Mouse (Mus musculus): ENCODE results near the gene Rab4b. TPM values are rescaled to one million over a fixed set of nuclear protein-coding genes. Genes with fewer than 3 reads are reported as not detected.
A peak's percentile ranks its signal among the peaks of the same experiment; 100 is the strongest.

The Rab4b gene
- polyA plus RNA-seq, 1 experiment from 2014 or later = 53.5 TPM

GRCm38 (mm10) chr7:27128946-27129345 lies 49.8 kb downstream of the Rab4b start:
- no peak overlapping the region for H3K9ac ChIP-seq
- WGBS = 51% methylated on average over 13 of the region's 13 CpGs

GRCm38 (mm10) chr7:27128162-27128561 lies 50.5 kb downstream of the Rab4b start:
- Histone ChIP-seq H3K4me2 (no peak overlapping the region), H3K36me3 (no peaks in the 10 kb centered on the region), H3K27ac (ENCODE audit: poor library complexity, severe bottlenecking) (no peak overlapping the region), H3K4me3 (no peak overlapping the region), H3K9me3 (replicated peaks) (no peaks in the 10 kb centered on the region), H3K27me3 (replicated peaks) (no peaks in the 10 kb centered on the region), H3K9ac (no peak overlapping the region), H3K4me1 (replicated peaks) (0 out of 2 replicates have a peak, but pooled peaks cover 3% of the 10 kb centered on the region)
- WGBS = 52% methylated on average over 3 of the region's 3 CpGs
- ATAC-seq (ENCODE audit: insufficient number of reproducible peaks, low FRiP score) = no peak

More at GRCm38 (mm10) chr7:27128946-27129345, 49.8 kb downstream of the Rab4b start:
- Histone ChIP-seq H3K27ac (ENCODE audit: poor library complexity, severe bottlenecking) (no peak overlapping the region), H3K4me3 (no peak overlapping the region), H3K27me3 (replicated peaks) (no peaks in the 10 kb centered on the region), H3K4me2 (no peak overlapping the region), H3K9me3 (replicated peaks) (no peaks in the 10 kb centered on the region), H3K36me3 (no peaks in the 10 kb centered on the region), H3K4me1 (replicated peaks) (0 out of 2 replicates have a peak, but pooled peaks cover 4% of the 10 kb centered on the region)
- ATAC-seq (ENCODE audit: insufficient number of reproducible peaks, low FRiP score) = no peak

- Histone ChIP-seq H3K9me3 (replicated peaks) (no peaks in the 10 kb centered on the region), H3K4me3 (no peak overlapping the region), H3K27ac (ENCODE audit: poor library complexity, severe bottlenecking) (no peak overlapping the region), H3K9ac (no peak overlapping the region), H3K36me3 (no peaks in the 10 kb centered on the region), H3K4me2 (no peak overlapping the region), H3K27me3 (replicated peaks) (no peaks in the 10 kb centered on the region), H3K4me1 (replicated peaks) (no peaks in the 10 kb centered on the region)
- 74% methylated on average over 4 of the region's 4 CpGs for WGBS
- no peak for ATAC-seq (ENCODE audit: insufficient number of reproducible peaks, low FRiP score)
These were observed 53.7 kb downstream of the Rab4b start for GRCm38 (mm10) chr7:27124969-27125368.

- Histone ChIP-seq H3K27me3 (replicated peaks) (no peaks in the 10 kb centered on the region), H3K4me1 (replicated peaks) (no peaks in the 10 kb centered on the region), H3K4me3 (no peak overlapping the region), H3K27ac (ENCODE audit: poor library complexity, severe bottlenecking) (no peak overlapping the region), H3K4me2 (no peak overlapping the region), H3K9me3 (replicated peaks) (no peaks in the 10 kb centered on the region), H3K9ac (no peak overlapping the region), H3K36me3 (no peaks in the 10 kb centered on the region)
- WGBS = 54% methylated on average over 5 of the region's 5 CpGs
- no peak for ATAC-seq (ENCODE audit: insufficient number of reproducible peaks, low FRiP score)
These were observed 54.3 kb downstream of the Rab4b start for GRCm38 (mm10) chr7:27124305-27124832.

GRCm38 (mm10) chr7:27119676-27120075 lies 59.0 kb downstream of the Rab4b start, which contains the start of gene Cyp2f2:
Gene Cyp2f2 (plus strand): TSS chr7:27119909.
- no peak within 1 kb of the TSS for H3K27ac ChIP-seq (ENCODE audit: poor library complexity, severe bottlenecking)
- no peaks in the 10 kb centered on the region for H3K9me3 ChIP-seq (replicated peaks)
- H3K27me3 ChIP-seq (replicated peaks) = no peaks in the 10 kb centered on the region
- no peaks in the 10 kb centered on the region for H3K36me3 ChIP-seq
- H3K4me1 ChIP-seq (replicated peaks) = no peaks in the 10 kb centered on the region
- H3K9ac ChIP-seq = no peak within 1 kb of the TSS
- no peak within 1 kb of the TSS for H3K4me3 ChIP-seq
- no peak for ATAC-seq (ENCODE audit: insufficient number of reproducible peaks, low FRiP score)
- H3K4me2 ChIP-seq = no peak within 1 kb of the TSS

MicroRNA genes within 50 kb of the gene (microRNA counts, 519-probe panel; counts per million panel counts)
- not detected for microRNA mmu-miR-1191

Small RNA genes within 50 kb of the gene (microRNA-seq; reads per million reads assigned to microRNA genes)
- gene Mir1191 (5.4 reads per million, percentile 18 among the genes with 10 or more reads in this experiment), gene Mir3101 (not detected)

Other genes starting within 250 kb of the Rab4b start
- not detected in 2 replicates for gene Cyp2a22, start 239.5 kb downstream of the Rab4b start, polyA plus RNA-seq (2016; fragmentation: Nextera tagmentation; extraction: Ambion mirVana)
- not detected in 2 replicates for gene Cyp2a12, start 149.8 kb downstream of the Rab4b start, polyA plus RNA-seq (2016; fragmentation: Nextera tagmentation; extraction: Ambion mirVana)
- not detected in 2 replicates for gene Cyp2f2, start 59.0 kb downstream of the Rab4b start, polyA plus RNA-seq (2016; fragmentation: Nextera tagmentation; extraction: Ambion mirVana)
- not detected in 2 replicates for gene Cyp2t4, start 25.2 kb downstream of the Rab4b start, polyA plus RNA-seq (2016; fragmentation: Nextera tagmentation; extraction: Ambion mirVana)
- 56.5 and 57.4 TPM in 2 replicates for gene Egln2, start 12.1 kb downstream of the Rab4b start, polyA plus RNA-seq (2016; fragmentation: Nextera tagmentation; extraction: Ambion mirVana)
- gene Gm21983, start 2.2 kb upstream of the Rab4b start, polyA plus RNA-seq (2016; fragmentation: Nextera tagmentation; extraction: Ambion mirVana) = 0.34 and 0.64 TPM in 2 replicates
- gene Mia, start 2.3 kb upstream of the Rab4b start, polyA plus RNA-seq (2016; fragmentation: Nextera tagmentation; extraction: Ambion mirVana) = 0.92 TPM in 1 of 2 replicates, not detected in the other
- 2.9 and 3.2 TPM in 2 replicates for gene BC024978, start 16.9 kb upstream of the Rab4b start, polyA plus RNA-seq (2016; fragmentation: Nextera tagmentation; extraction: Ambion mirVana)
- gene Snrpa, start 17.4 kb upstream of the Rab4b start, polyA plus RNA-seq (2016; fragmentation: Nextera tagmentation; extraction: Ambion mirVana) = 155 and 167 TPM in 2 replicates
- gene Itpkc, start 49.8 kb upstream of the Rab4b start, polyA plus RNA-seq (2016; fragmentation: Nextera tagmentation; extraction: Ambion mirVana) = 3.1 and 3.4 TPM in 2 replicates
- 11.4 and 11.5 TPM in 2 replicates for gene Coq8b, start 54.1 kb upstream of the Rab4b start, polyA plus RNA-seq (2016; fragmentation: Nextera tagmentation; extraction: Ambion mirVana)
- gene Numbl, start 79.5 kb upstream of the Rab4b start, polyA plus RNA-seq (2016; fragmentation: Nextera tagmentation; extraction: Ambion mirVana) = 11.1 and 11.6 TPM in 2 replicates
- 53.9 and 57.1 TPM in 2 replicates for gene Ltbp4, start 158.8 kb upstream of the Rab4b start, polyA plus RNA-seq (2016; fragmentation: Nextera tagmentation; extraction: Ambion mirVana)
- gene Shkbp1, start 177.1 kb upstream of the Rab4b start, polyA plus RNA-seq (2016; fragmentation: Nextera tagmentation; extraction: Ambion mirVana) = 35.4 and 39.4 TPM in 2 replicates
- 1.2 and 1.5 TPM in 2 replicates for gene Gm20479, start 178.5 kb upstream of the Rab4b start, polyA plus RNA-seq (2016; fragmentation: Nextera tagmentation; extraction: Ambion mirVana)

Data from heart, embryonic 12.5 days (tissue).